Mouse (Mus musculus): ENCODE measurements around the gene Krt80. TPM values are rescaled to one million over a fixed set of nuclear protein-coding genes. Genes with fewer than 3 reads are reported as not detected.

The Krt80 gene
- polyA plus RNA-seq (2014; fragmentation: Nextera tagmentation; extraction: Ambion mirVana) = 0.31 TPM in 1 of 2 replicates, not detected in the other

DNA sequence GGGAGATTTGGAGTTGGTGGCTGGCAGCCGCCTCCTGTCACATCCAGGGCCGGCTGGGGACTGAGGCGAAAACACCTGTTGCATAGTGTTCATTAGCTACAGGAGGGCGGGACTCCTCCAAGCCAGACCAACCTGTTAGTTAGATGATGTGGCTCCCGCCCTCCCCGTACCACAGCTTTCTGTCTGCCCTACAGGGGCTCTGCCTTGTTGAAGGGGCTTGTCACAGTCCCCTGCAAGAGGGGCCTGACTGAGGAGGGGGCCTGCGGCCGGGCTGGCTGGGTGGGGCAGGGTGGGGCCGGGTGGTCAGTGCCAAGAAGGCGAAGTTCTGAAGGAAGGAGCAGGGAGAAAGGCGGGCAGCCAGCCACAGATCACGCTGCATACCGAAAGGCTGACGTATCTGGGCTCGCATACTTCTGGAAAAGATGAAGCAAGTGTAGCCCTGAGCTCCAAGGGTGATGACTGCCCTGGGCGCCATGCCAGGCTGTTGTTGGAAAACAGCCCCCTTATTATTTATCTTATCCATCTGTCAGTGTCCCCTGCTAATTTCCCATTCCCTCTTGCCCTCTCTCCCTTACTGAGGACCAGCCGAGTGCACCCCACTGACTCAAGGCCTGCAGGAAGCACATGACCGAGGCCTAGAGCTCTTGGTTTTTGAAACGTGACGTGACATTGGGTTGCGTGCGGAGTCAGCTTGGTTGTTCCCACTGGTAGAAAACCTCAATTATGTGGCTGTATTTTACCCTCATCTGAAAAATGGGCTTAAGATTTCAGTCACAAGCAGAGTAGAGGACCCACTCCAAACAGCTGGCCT is at the start of gene Krt80:
Gene Krt80, minus strand, starts transcription at position 62 of the 811 bp plus-strand sequence.
- no peak for ATAC-seq (replicated peaks; ENCODE audit: insufficient number of reproducible peaks, low FRiP score, low TSS enrichment, low read depth)
- WGBS = 60% methylated on average over 22 of the region's 22 CpGs
- no peak within 1 kb of the TSS for H3K4me3 ChIP-seq (ENCODE audit: low read depth, low read length)

DNA sequence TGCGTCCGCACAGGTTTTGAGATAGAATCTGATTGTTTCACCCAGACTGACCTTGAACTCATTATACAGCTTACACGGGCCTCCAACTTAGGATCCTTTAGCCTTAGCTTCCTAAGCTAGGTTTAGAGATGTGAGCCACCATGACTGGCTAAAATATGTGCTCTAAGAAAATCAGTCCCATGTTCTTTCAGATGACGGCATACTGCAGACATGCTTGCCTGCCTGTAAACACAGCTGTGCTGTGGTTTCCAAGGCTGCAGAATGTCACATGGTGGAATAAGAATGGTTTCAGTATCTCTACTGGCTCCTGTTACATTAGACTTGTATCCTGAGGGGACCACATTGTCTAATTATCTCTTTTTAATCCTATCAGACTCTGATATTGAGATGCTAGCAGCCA is 49.0 kb upstream of the Krt80 start:
- no peak overlapping the region for H3K27ac ChIP-seq (replicated peaks; ENCODE audit: low read depth, low read length)
- no peak overlapping the region for H3K4me3 ChIP-seq (ENCODE audit: low read depth, low read length)
- DNase-seq (ENCODE audit: low spot score) (no peak), ATAC-seq (replicated peaks; ENCODE audit: insufficient number of reproducible peaks, low FRiP score, low TSS enrichment, low read depth) (no peak)
- 87% methylated on average over 4 of the region's 4 CpGs for whole genome bisulfite sequencing
- no peaks in the 10 kb centered on the region for H3K36me3 ChIP-seq (replicated peaks; ENCODE audit: control insufficient read depth, insufficient read depth, low read depth, low read length)
- no peaks in the 10 kb centered on the region for H3K27me3 ChIP-seq (ENCODE audit: control insufficient read depth, insufficient read depth, low read length)
- no peak overlapping the region for H3K9ac ChIP-seq (replicated peaks; ENCODE audit: low read length)
- no peaks in the 10 kb centered on the region for H3K4me1 ChIP-seq (ENCODE audit: control insufficient read depth, insufficient read depth, low read length)
- no peak overlapping the region for H3K4me2 ChIP-seq (ENCODE audit: low read depth, low read length)
- H3K9me3 ChIP-seq (replicated peaks; ENCODE audit: control insufficient read depth, low read length) = no peaks in the 10 kb centered on the region

More for the DNA sequence above, at the start of gene Krt80:
- H3K27me3 ChIP-seq (ENCODE audit: control insufficient read depth, insufficient read depth, low read length) = no peaks in the 10 kb centered on the region
- no peak within 1 kb of the TSS for H3K4me2 ChIP-seq (ENCODE audit: low read depth, low read length)
- H3K36me3 ChIP-seq (replicated peaks; ENCODE audit: control insufficient read depth, insufficient read depth, low read depth, low read length) = no peaks in the 10 kb centered on the region
- no peaks in the 10 kb centered on the region for H3K9me3 ChIP-seq (replicated peaks; ENCODE audit: control insufficient read depth, low read length)
- H3K9ac ChIP-seq (replicated peaks; ENCODE audit: low read length) = no peak within 1 kb of the TSS
- no peak within 1 kb of the TSS for H3K27ac ChIP-seq (replicated peaks; ENCODE audit: low read depth, low read length)
- no peak for DNase-seq (ENCODE audit: low spot score)
- no peaks in the 10 kb centered on the region for H3K4me1 ChIP-seq (ENCODE audit: control insufficient read depth, insufficient read depth, low read length)

DNA sequence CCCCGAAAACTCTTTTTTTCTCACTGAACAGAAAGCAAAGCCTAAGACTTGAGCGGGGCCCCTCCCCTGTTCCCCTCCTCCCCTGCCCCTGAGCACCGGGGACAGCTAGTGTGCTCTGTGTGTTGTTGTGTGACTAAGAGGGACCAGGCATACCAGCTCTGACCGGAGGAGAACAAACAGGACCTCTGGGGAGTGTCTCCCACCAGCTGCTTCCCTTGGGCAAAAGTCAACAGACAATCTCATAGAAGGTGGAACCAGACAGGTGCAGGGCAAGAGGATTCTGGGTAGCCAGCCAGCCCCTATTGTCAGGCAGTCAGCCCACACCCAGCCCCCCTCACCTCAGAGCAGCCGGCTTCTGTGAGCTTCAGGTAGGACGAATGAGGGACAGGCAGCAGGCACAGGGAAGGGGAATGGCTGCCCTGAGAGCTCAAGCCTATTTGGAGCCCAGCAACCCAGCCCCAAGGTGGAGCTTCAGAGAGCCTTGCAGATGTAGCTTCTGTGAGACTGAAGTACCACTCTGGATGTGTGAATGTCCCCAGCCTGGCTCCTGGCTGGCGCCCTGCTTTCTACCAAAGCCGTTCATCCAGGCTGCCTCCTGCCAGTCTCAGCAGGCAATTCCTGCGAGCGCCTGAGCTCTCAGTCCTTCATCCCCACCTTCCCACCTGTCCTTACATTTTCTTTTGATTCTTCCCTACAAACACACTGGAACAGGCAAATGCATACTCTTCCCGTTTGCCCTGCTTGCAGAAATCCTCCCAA is 45.0 kb upstream of the Krt80 start:
- 0 out of 2 replicates have a peak, but pooled peaks cover 2% of the 10 kb centered on the region for H3K4me1 ChIP-seq (ENCODE audit: control insufficient read depth, insufficient read depth, low read length)
- no peaks in the 10 kb centered on the region for H3K36me3 ChIP-seq (replicated peaks; ENCODE audit: control insufficient read depth, insufficient read depth, low read depth, low read length)
- DNase-seq (ENCODE audit: low spot score) = no peak
- H3K4me3 ChIP-seq (ENCODE audit: low read depth, low read length) = no peak overlapping the region
- no peak overlapping the region for H3K4me2 ChIP-seq (ENCODE audit: low read depth, low read length)
- H3K27me3 ChIP-seq (ENCODE audit: control insufficient read depth, insufficient read depth, low read length) = peaks cover 12% of the 10 kb centered on the region; the same call in 1 of the 2 replicates
- no peak overlapping the region for H3K27ac ChIP-seq (replicated peaks; ENCODE audit: low read depth, low read length)
- no peak overlapping the region for H3K9ac ChIP-seq (replicated peaks; ENCODE audit: low read length)
- 36% methylated on average over 11 of the region's 11 CpGs for WGBS
- no peak for ATAC-seq (replicated peaks; ENCODE audit: insufficient number of reproducible peaks, low FRiP score, low TSS enrichment, low read depth)
- no peaks in the 10 kb centered on the region for H3K9me3 ChIP-seq (replicated peaks; ENCODE audit: control insufficient read depth, low read length)

DNA sequence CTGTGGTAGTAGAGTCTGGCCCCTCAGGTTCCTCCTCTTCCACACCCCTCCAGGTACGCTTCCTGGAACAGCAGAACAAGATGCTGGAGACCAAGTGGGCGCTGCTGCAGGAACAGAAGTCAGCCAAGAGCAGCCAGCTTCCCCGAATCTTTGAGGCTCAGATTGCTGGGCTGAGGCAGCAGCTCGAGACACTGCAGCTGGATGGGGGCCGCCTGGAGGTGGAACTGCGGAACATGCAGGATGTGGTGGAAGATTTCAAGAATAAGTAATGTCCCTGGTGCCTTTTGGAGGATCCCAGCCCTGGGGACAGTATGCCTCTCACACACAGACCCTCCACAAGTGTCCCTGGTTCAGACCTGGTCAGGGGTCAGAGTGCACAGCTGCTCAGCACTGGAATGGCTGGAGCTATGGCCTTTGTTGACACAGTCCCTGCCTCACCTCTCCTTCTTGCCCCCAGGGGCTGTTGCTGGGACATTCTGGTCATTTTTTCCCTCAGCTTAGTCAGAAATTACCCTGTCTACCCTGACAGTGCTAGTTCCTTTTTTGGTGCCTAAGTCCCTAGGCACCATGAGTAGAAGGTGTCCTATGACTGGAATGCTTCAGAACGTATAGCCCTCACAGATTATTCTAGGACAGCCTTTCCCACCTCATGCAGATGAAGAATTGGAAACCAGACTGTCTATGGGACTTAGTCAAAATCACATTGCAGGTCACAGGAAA is 44.1 kb upstream of the Krt80 start:
- WGBS = 23% methylated on average over 7 of the region's 7 CpGs
- Histone ChIP-seq H3K27me3 (ENCODE audit: control insufficient read depth, insufficient read depth, low read length) (peaks cover 12% of the 10 kb centered on the region; the same call in 1 of the 2 replicates), H3K9ac (replicated peaks; ENCODE audit: low read length) (no peak overlapping the region), H3K27ac (replicated peaks; ENCODE audit: low read depth, low read length) (no peak overlapping the region), H3K36me3 (replicated peaks; ENCODE audit: control insufficient read depth, insufficient read depth, low read depth, low read length) (no peaks in the 10 kb centered on the region), H3K9me3 (replicated peaks; ENCODE audit: control insufficient read depth, low read length) (no peaks in the 10 kb centered on the region), H3K4me3 (ENCODE audit: low read depth, low read length) (no peak overlapping the region), H3K4me2 (ENCODE audit: low read depth, low read length) (no peak overlapping the region), H3K4me1 (ENCODE audit: control insufficient read depth, insufficient read depth, low read length) (0 out of 2 replicates have a peak, but pooled peaks cover 2% of the 10 kb centered on the region)
- DNase-seq (ENCODE audit: low spot score) (no peak), ATAC-seq (replicated peaks; ENCODE audit: insufficient number of reproducible peaks, low FRiP score, low TSS enrichment, low read depth) (no peak)

DNA sequence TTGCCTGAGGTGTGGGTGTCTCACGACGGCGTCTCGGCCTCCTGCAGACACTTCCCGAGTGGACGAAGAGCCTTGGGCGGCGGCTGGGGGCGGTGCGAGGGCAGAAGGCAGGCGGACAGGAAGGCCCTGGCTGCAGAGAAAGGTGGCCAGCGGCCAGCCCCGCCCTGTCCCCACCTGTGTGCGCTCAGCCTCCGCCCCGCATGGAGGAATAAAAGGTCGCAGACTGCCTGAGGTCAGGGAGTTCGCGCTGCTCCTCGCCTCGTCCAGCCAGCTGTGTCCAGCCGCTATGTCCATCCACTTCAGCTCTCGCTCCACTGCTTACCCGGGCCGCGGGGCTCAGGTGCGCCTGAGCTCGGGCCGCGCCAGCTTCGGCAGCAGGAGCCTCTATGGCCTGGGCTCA is 42.2 kb upstream of the Krt80 start:
- no peaks in the 10 kb centered on the region for H3K36me3 ChIP-seq (replicated peaks; ENCODE audit: control insufficient read depth, insufficient read depth, low read depth, low read length)
- no peaks in the 10 kb centered on the region for H3K9me3 ChIP-seq (replicated peaks; ENCODE audit: control insufficient read depth, low read length)
- 0 out of 2 replicates have a peak, but pooled peaks cover 2% of the 10 kb centered on the region for H3K4me1 ChIP-seq (ENCODE audit: control insufficient read depth, insufficient read depth, low read length)
- no peak overlapping the region for H3K4me3 ChIP-seq (ENCODE audit: low read depth, low read length)
- no peak overlapping the region for H3K27ac ChIP-seq (replicated peaks; ENCODE audit: low read depth, low read length)
- ATAC-seq (replicated peaks; ENCODE audit: insufficient number of reproducible peaks, low FRiP score, low TSS enrichment, low read depth) = no peak
- peak overlapping the region; percentile 27; the same call in 1 of the 2 replicates for H3K4me2 ChIP-seq (ENCODE audit: low read depth, low read length)
- DNase-seq (ENCODE audit: low spot score) = no peak
- H3K9ac ChIP-seq (replicated peaks; ENCODE audit: low read length) = no peak overlapping the region
- peaks cover 12% of the 10 kb centered on the region; the same call in 1 of the 2 replicates for H3K27me3 ChIP-seq (ENCODE audit: control insufficient read depth, insufficient read depth, low read length)
- WGBS = 22% methylated on average over 28 of the region's 31 CpGs

DNA sequence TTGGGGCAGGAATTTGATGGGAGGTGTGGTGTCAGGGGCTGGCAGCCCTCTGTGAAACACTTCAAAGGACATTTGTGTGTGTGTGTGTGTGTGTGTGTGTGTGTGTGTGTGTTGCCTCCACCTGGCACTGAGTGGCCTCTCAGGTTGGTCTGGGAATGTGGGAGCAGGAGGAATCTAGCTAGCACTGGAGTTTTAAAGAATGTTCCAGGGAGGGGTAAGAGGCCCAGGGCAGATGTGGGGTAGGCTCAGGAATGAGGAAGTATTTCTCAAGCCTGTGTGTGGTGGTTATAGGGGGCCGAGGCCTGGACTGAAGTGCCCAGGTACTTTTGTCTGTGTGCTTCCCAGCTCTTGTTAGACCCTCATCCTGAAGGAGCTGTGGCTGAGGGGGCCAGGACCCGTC is 40.8 kb upstream of the Krt80 start, which contains the start of gene Krt7:
Gene Krt7, plus strand, starts transcription at position 269 of the 400 bp plus-strand sequence.
- Histone ChIP-seq H3K9ac (replicated peaks; ENCODE audit: low read length) (no peak within 1 kb of the TSS), H3K4me3 (ENCODE audit: low read depth, low read length) (no peak within 1 kb of the TSS), H3K27me3 (ENCODE audit: control insufficient read depth, insufficient read depth, low read length) (peaks cover 12% of the 10 kb centered on the region; the same call in 1 of the 2 replicates), H3K36me3 (replicated peaks; ENCODE audit: control insufficient read depth, insufficient read depth, low read depth, low read length) (no peaks in the 10 kb centered on the region), H3K27ac (replicated peaks; ENCODE audit: low read depth, low read length) (no peak within 1 kb of the TSS), H3K4me1 (ENCODE audit: control insufficient read depth, insufficient read depth, low read length) (0 out of 2 replicates have a peak, but pooled peaks cover 2% of the 10 kb centered on the region), H3K9me3 (replicated peaks; ENCODE audit: control insufficient read depth, low read length) (no peaks in the 10 kb centered on the region), H3K4me2 (ENCODE audit: low read depth, low read length) (no peak within 1 kb of the TSS)
- ATAC-seq (replicated peaks; ENCODE audit: insufficient number of reproducible peaks, low FRiP score, low TSS enrichment, low read depth) (no peak), DNase-seq (ENCODE audit: low spot score) (peak; percentile 22)
- 43% methylated on average over 2 of the region's 2 CpGs for WGBS

DNA sequence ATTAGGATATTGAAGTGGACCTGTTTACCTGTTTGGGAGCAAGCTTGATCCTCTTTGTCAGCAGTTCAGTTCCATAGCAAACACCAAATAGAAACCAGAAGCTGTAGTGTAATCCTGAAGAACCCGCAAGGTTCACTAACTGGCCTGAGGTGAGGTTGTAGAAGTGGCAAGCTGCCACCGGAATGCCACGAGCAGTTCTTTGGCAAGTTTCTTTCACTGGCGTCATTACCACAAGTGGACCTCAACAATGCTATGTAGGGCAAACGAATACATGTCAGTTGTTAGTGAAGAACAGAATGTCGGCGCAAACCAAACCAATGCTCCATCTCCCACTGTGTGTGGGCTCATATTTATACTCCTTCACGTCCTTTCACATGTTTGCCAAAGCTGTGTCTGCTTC is 28.3 kb upstream of the Krt80 start:
- Histone ChIP-seq H3K9me3 (replicated peaks; ENCODE audit: control insufficient read depth, low read length) (no peaks in the 10 kb centered on the region), H3K9ac (replicated peaks; ENCODE audit: low read length) (no peak overlapping the region), H3K4me3 (ENCODE audit: low read depth, low read length) (no peak overlapping the region), H3K4me2 (ENCODE audit: low read depth, low read length) (no peak overlapping the region), H3K36me3 (replicated peaks; ENCODE audit: control insufficient read depth, insufficient read depth, low read depth, low read length) (no peaks in the 10 kb centered on the region), H3K27ac (replicated peaks; ENCODE audit: low read depth, low read length) (no peak overlapping the region), H3K4me1 (ENCODE audit: control insufficient read depth, insufficient read depth, low read length) (no peaks in the 10 kb centered on the region), H3K27me3 (ENCODE audit: control insufficient read depth, insufficient read depth, low read length) (no peaks in the 10 kb centered on the region)
- DNase-seq (ENCODE audit: low spot score) = no peak
- WGBS = 86% methylated on average over 8 of the region's 8 CpGs
- no peak for ATAC-seq (replicated peaks; ENCODE audit: insufficient number of reproducible peaks, low FRiP score, low TSS enrichment, low read depth)
